Mouse (Mus musculus) ES-Bruce4 (cell line): ENCODE measurements at regions not wholly inside any gene's neighbourhood (a gene's known extent, or its start where the extent isn't known, plus 50 kb on each side); places are given as distances from the start of the nearest gene placed in this dataset.
A peak's percentile ranks its signal among the peaks of the same experiment; 100 is the strongest.
"Not testable (repeated sequence)": the region's sequence is repeated elsewhere in the genome, so short reads cannot be mapped to it uniquely, and the experiment has no call there.

ENCODE experiments used
- H3K27ac ChIP-seq: 2 replicates; pipeline ENCODE4 v1.5.1; 2012; ENCODE audit warnings: low read length, inconsistent platforms; ENCODE audit not compliant: insufficient read depth
- H3K27me3 ChIP-seq: 2 replicates; pipeline ENCODE4 v1.6.1; 2012; ENCODE audit warnings: mild to moderate bottlenecking, low read length, inconsistent platforms; ENCODE audit not compliant: control insufficient read depth, poor library complexity, insufficient read depth, severe bottlenecking
- H3K36me3 ChIP-seq: 2 replicates; pipeline ENCODE4 v1.6.1; 2012; ENCODE audit warnings: inconsistent platforms, mild to moderate bottlenecking, low read length, moderate library complexity; ENCODE audit not compliant: control insufficient read depth, poor library complexity, insufficient read depth, severe bottlenecking
- H3K4me1 ChIP-seq: one replicate; pipeline ENCODE4 v1.8.1; 2011; ENCODE audit warnings: low read length; ENCODE audit not compliant: control insufficient read depth, insufficient read depth
- H3K4me3 ChIP-seq: 2 replicates; pipeline ENCODE4 v1.5.1; 2011; ENCODE audit warnings: low read depth, mild to moderate bottlenecking, low read length
- H3K9ac ChIP-seq: 2 replicates; pipeline ENCODE4 v1.6.1; 2012; ENCODE audit warnings: low read depth, mild to moderate bottlenecking, inconsistent platforms; ENCODE audit not compliant: poor library complexity, severe bottlenecking
- H3K9me3 ChIP-seq: replicated peaks from 2 replicates; pipeline ENCODE4 v1.6.1; 2012; ENCODE audit warnings: mild to moderate bottlenecking, low read length, inconsistent platforms; ENCODE audit not compliant: control insufficient read depth, poor library complexity, insufficient read depth, severe bottlenecking
- CTCF ChIP-seq: IDR thresholded peaks from one replicate; pipeline ENCODE4 v1.8.1; 2011; ENCODE audit warnings: low read depth, low read length
- EP300 ChIP-seq: IDR thresholded peaks from 2 replicates; pipeline ENCODE4 v1.6.1; 2011; ENCODE audit warnings: low read depth, low read length; ENCODE audit not compliant: insufficient read depth
- POLR2A ChIP-seq: IDR thresholded peaks from one replicate; pipeline ENCODE4 v1.8.1; 2011; ENCODE audit warnings: low read length; ENCODE audit not compliant: insufficient read depth

- H3K27ac ChIP-seq: no peak overlapping the region
- peaks cover 35% of the 10 kb centered on the region for H3K9me3 ChIP-seq
- no peaks in the 10 kb centered on the region for H3K27me3 ChIP-seq
- no peak overlapping the region for H3K4me3 ChIP-seq
- no peaks in the 10 kb centered on the region for H3K4me1 ChIP-seq
- H3K36me3 ChIP-seq: no peaks in the 10 kb centered on the region; the same call in 1 of the 2 replicates
- no peak overlapping the region for H3K9ac ChIP-seq
- TF ChIP-seq EP300: no peak
- no peak for TF ChIP-seq CTCF
- no peak for TF ChIP-seq POLR2A
These were observed 408.9 kb upstream of the Tbl1xr1 start for GRCm38 (mm10) chr3:21667349-21668143.

GRCm38 (mm10) chr3:21671885-21672284, 404.6 kb upstream of the Tbl1xr1 start:
- Histone ChIP-seq H3K27me3 (no peaks in the 10 kb centered on the region), H3K4me3 (no peak overlapping the region), H3K9ac (no peak overlapping the region), H3K27ac (peak overlapping the region; percentile 79), H3K36me3 (no peaks in the 10 kb centered on the region), H3K9me3 (peaks cover 14% of the 10 kb centered on the region), H3K4me1 (peaks cover 1% of the 10 kb centered on the region)
- TF ChIP-seq EP300 (no peak), POLR2A (no peak), CTCF (no peak)

- no peak overlapping the region for H3K4me3 ChIP-seq
- peaks cover 1% of the 10 kb centered on the region for H3K4me1 ChIP-seq
- peak overlapping the region; percentile 63 for H3K27ac ChIP-seq
These were observed 404.0 kb upstream of the Tbl1xr1 start for GRCm38 (mm10) chr3:21672492-21672891.

GRCm38 (mm10) chr3:21673466-21673865, 403.0 kb upstream of the Tbl1xr1 start:
- TF ChIP-seq POLR2A: no peak
- TF ChIP-seq CTCF: no peak
- no peak for TF ChIP-seq EP300
- H3K36me3 ChIP-seq: no peaks in the 10 kb centered on the region
- no peak overlapping the region for H3K4me3 ChIP-seq
- H3K9ac ChIP-seq: no peak overlapping the region
- H3K4me1 ChIP-seq: peaks cover 1% of the 10 kb centered on the region
- peak overlapping the region; percentile 81 for H3K27ac ChIP-seq
- H3K27me3 ChIP-seq: no peaks in the 10 kb centered on the region
- H3K9me3 ChIP-seq: 0 out of 2 replicates have a peak, but pooled peaks cover 3% of the 10 kb centered on the region

More at GRCm38 (mm10) chr3:21672492-21672891, 404.0 kb upstream of the Tbl1xr1 start:
- no peaks in the 10 kb centered on the region for H3K27me3 ChIP-seq
- no peak overlapping the region for H3K9ac ChIP-seq
- H3K9me3 ChIP-seq: peaks cover 10% of the 10 kb centered on the region
- 0 out of 2 replicates have a peak, but pooled peaks have one; percentile 61 for TF ChIP-seq EP300
- no peak for TF ChIP-seq POLR2A
- no peaks in the 10 kb centered on the region for H3K36me3 ChIP-seq

GRCm38 (mm10) chr3:21678265-21678664, 398.2 kb upstream of the Tbl1xr1 start:
- Histone ChIP-seq H3K4me3 (no peak overlapping the region), H3K27me3 (no peaks in the 10 kb centered on the region), H3K9me3 (0 out of 2 replicates have a peak, but pooled peaks cover 3% of the 10 kb centered on the region), H3K36me3 (no peaks in the 10 kb centered on the region), H3K9ac (no peak overlapping the region), H3K27ac (no peak overlapping the region), H3K4me1 (peaks cover 1% of the 10 kb centered on the region)
- TF ChIP-seq POLR2A (no peak), EP300 (no peak), CTCF (no peak)

- no peak for TF ChIP-seq CTCF
- no peak for TF ChIP-seq EP300
- no peak for TF ChIP-seq POLR2A
- H3K4me3 ChIP-seq: no peak overlapping the region
- H3K36me3 ChIP-seq: no peaks in the 10 kb centered on the region
- peaks cover 1% of the 10 kb centered on the region for H3K4me1 ChIP-seq
- H3K27me3 ChIP-seq: no peaks in the 10 kb centered on the region
- H3K9me3 ChIP-seq: 0 out of 2 replicates have a peak, but pooled peaks cover 3% of the 10 kb centered on the region
- H3K27ac ChIP-seq: no peak overlapping the region
- H3K9ac ChIP-seq: no peak overlapping the region
These were observed 397.7 kb upstream of the Tbl1xr1 start for GRCm38 (mm10) chr3:21678734-21679133.

GRCm38 (mm10) chr3:21697980-21698672, 378.3 kb upstream of the Tbl1xr1 start:
- not testable (repeated sequence) for H3K27me3 ChIP-seq, H3K4me3 ChIP-seq, H3K4me1 ChIP-seq, H3K9ac ChIP-seq, H3K27ac ChIP-seq, H3K36me3 ChIP-seq, H3K9me3 ChIP-seq
